Mouse (Mus musculus) megakaryocyte, adult 5-6 weeks (primary cell): ENCODE results near the gene Snrpd2. TPM values are rescaled to one million over a fixed set of nuclear protein-coding genes. Genes with fewer than 3 reads are reported as not detected.
"Not testable (repeated sequence)": the region's sequence is repeated elsewhere in the genome, so short reads cannot be mapped to it uniquely, and the experiment has no call there.

ENCODE experiments used
- ATAC-seq: 2 replicates; pipeline ENCODE4 v1.8.0; 2016; ENCODE audit warnings: mild to moderate bottlenecking, inconsistent platforms; ENCODE audit not compliant: poor library complexity, severe bottlenecking
- total RNA-seq, 2 experiments: library from RNA; stranded (forward) in 1 of 2; stranded (reverse) in 1 of 2; fragments of 153-499, 151-499 nt in 1 of 2; fragments of 221-1000, 200-1000 nt in 1 of 2; gene quantifications; 2 replicates each; pipeline versions ENCODE4 v1.2.3 to v1.2.4; 2015 to 2017

The Snrpd2 gene
- total RNA-seq, 2 experiments from 2014 or later: 32.4 to 53.7 TPM

GRCm38 (mm10) chr7:19148180-19148874 lies 1.2 kb upstream of the Snrpd2 start:
- ATAC-seq: no peak

- peak; percentile 91 for ATAC-seq
These were observed 514 bp upstream of the Snrpd2 start, which contains the start of gene Qpctl for GRCm38 (mm10) chr7:19148875-19149541. Gene Qpctl, minus strand, starts transcription at chr7:19149291.

- ATAC-seq: not testable (repeated sequence)
These were observed 1.6 kb downstream of the Snrpd2 start for GRCm38 (mm10) chr7:19151121-19151520.

GRCm38 (mm10) chr7:19154796-19155195 lies 5.3 kb downstream of the Snrpd2 start:
- no peak for ATAC-seq

- ATAC-seq: no peak
These were observed 6.4 kb downstream of the Snrpd2 start for GRCm38 (mm10) chr7:19155825-19156475.

GRCm38 (mm10) chr7:19157160-19157800 lies 7.8 kb downstream of the Snrpd2 start:
- ATAC-seq: peak; percentile 99

- ATAC-seq: no peak
These were observed 9.1 kb downstream of the Snrpd2 start for GRCm38 (mm10) chr7:19158601-19159000.

GRCm38 (mm10) chr7:19159411-19159810 lies 9.9 kb downstream of the Snrpd2 start:
- no peak for ATAC-seq

GRCm38 (mm10) chr7:19160115-19160514 lies 10.6 kb downstream of the Snrpd2 start:
- ATAC-seq: no peak

GRCm38 (mm10) chr7:19162928-19163327 lies 13.4 kb downstream of the Snrpd2 start:
- ATAC-seq: no peak

- no peak for ATAC-seq
These were observed 14.2 kb downstream of the Snrpd2 start for GRCm38 (mm10) chr7:19163752-19164151.

- no peak for ATAC-seq
These were observed 14.7 kb downstream of the Snrpd2 start for GRCm38 (mm10) chr7:19164189-19164588.

GRCm38 (mm10) chr7:19164978-19165377 lies 15.5 kb downstream of the Snrpd2 start:
- ATAC-seq: peak; percentile 26; the same call in 1 of the 2 replicates

- no peak for ATAC-seq
These were observed 16.3 kb downstream of the Snrpd2 start, which contains the start of gene Gipr for GRCm38 (mm10) chr7:19165656-19166423. Gene Gipr, minus strand, starts transcription at chr7:19166127.

GRCm38 (mm10) chr7:19166990-19167389 lies 17.5 kb downstream of the Snrpd2 start:
- ATAC-seq: no peak

GRCm38 (mm10) chr7:19169506-19169905 lies 20.0 kb downstream of the Snrpd2 start:
- ATAC-seq: 0 out of 2 replicates have a peak, but pooled peaks have one; percentile 20

GRCm38 (mm10) chr7:19170142-19170541 lies 20.6 kb downstream of the Snrpd2 start:
- no peak for ATAC-seq

- no peak for ATAC-seq
These were observed 22.3 kb downstream of the Snrpd2 start for GRCm38 (mm10) chr7:19171831-19172230.

GRCm38 (mm10) chr7:19172874-19173273 lies 23.4 kb downstream of the Snrpd2 start:
- peak; percentile 59 for ATAC-seq
